Mouse (Mus musculus) heart, embryonic 13.5 days (tissue): ENCODE data around the gene Mfsd13b. TPM values are rescaled to one million over a fixed set of nuclear protein-coding genes. Genes with fewer than 3 reads are reported as not detected.
A peak's percentile ranks its signal among the peaks of the same experiment; 100 is the strongest.
"Not testable (repeated sequence)": the region's sequence is repeated elsewhere in the genome, so short reads cannot be mapped to it uniquely, and the experiment has no call there.

ENCODE experiments used
- ATAC-seq: fragments of 200-750 bp; cut with Nextera tagmentation; 2 replicates; pipeline ENCODE4 v1.8.0; 2017; ENCODE audit warnings: moderate TSS enrichment; ENCODE audit not compliant: insufficient number of reproducible peaks, low FRiP score, low TSS enrichment; ENCODE audit errors: extremely low read depth
- H3K27ac ChIP-seq: fragments of 300-500 bp; sonication (generic); replicated peaks from 2 replicates; pipeline ENCODE4 v1.5.1; 2015; ENCODE audit warnings: moderate library complexity, mild to moderate bottlenecking, inconsistent platforms
- H3K27me3 ChIP-seq: fragments of 300-500 bp; sonication (generic); replicated peaks from 2 replicates; pipeline ENCODE4 v1.6.1; 2015; ENCODE audit warnings: mild to moderate bottlenecking, inconsistent platforms
- H3K36me3 ChIP-seq: fragments of 300-500 bp; sonication (generic); 2 replicates; pipeline ENCODE4 v1.6.1; 2015; ENCODE audit warnings: mild to moderate bottlenecking, inconsistent platforms
- H3K4me1 ChIP-seq: fragments of 300-500 bp; sonication (generic); 2 replicates; pipeline ENCODE4 v1.6.1; 2015; ENCODE audit warnings: inconsistent platforms
- H3K4me2 ChIP-seq: fragments of 300-500 bp; sonication (generic); 2 replicates; pipeline ENCODE4 v1.6.1; 2015; ENCODE audit warnings: inconsistent platforms, mild to moderate bottlenecking, moderate library complexity
- H3K4me3 ChIP-seq: fragments of 300-500 bp; sonication (generic); 2 replicates; pipeline ENCODE4 v1.5.1; 2015; ENCODE audit warnings: moderate library complexity, mild to moderate bottlenecking, inconsistent platforms
- H3K9ac ChIP-seq: fragments of 300-500 bp; sonication (generic); 2 replicates; pipeline ENCODE4 v1.6.1; 2015; ENCODE audit warnings: inconsistent platforms, mild to moderate bottlenecking, moderate library complexity
- H3K9me3 ChIP-seq: fragments of 300-500 bp; sonication (generic); 2 replicates; pipeline ENCODE4 v1.6.1; 2016; ENCODE audit warnings: inconsistent platforms
- WGBS: fragments of 180-500 bp; shearing (Covaris S2); methylation state at CpG from one replicate; pipeline ENCODE4 v1.1.7; 2015; ENCODE audit warnings: mixed read lengths; 5-methylcytosine and 5-hydroxymethylcytosine counted together
- polyA plus RNA-seq: library from polyadenylated mRNA; unstranded; fragments of >200 nt; fragmentation: Nextera tagmentation; extraction: Ambion mirVana; gene quantifications from 2 replicates; pipeline ENCODE4 v1.2.1, GENCODE M21; 2015

Gene Mfsd13b
- polyA plus RNA-seq, 1 experiment from 2014 or later: 0.12 TPM

- 53% methylated on average over 6 of the region's 6 CpGs for WGBS
- Histone ChIP-seq H3K27me3 (peaks cover 26% of the 10 kb centered on the region), H3K4me1 (no peaks in the 10 kb centered on the region), H3K9me3 (no peaks in the 10 kb centered on the region), H3K4me3 (no peak overlapping the region), H3K4me2 (no peak overlapping the region), H3K27ac (no peak overlapping the region), H3K36me3 (no peaks in the 10 kb centered on the region), H3K9ac (no peak overlapping the region)
- ATAC-seq: no peak
These were observed 43.1 kb downstream of the Mfsd13b start for GRCm38 (mm10) chr7:121025221-121026008.

GRCm38 (mm10) chr7:121026300-121026699 is 44.0 kb downstream of the Mfsd13b start:
- no peak for ATAC-seq
- Histone ChIP-seq H3K4me3 (no peak overlapping the region), H3K9ac (no peak overlapping the region), H3K36me3 (no peaks in the 10 kb centered on the region), H3K27me3 (peaks cover 30% of the 10 kb centered on the region), H3K4me1 (no peaks in the 10 kb centered on the region), H3K4me2 (no peak overlapping the region), H3K27ac (no peak overlapping the region), H3K9me3 (no peaks in the 10 kb centered on the region)
- WGBS: 62% methylated on average over 3 of the region's 3 CpGs

GRCm38 (mm10) chr7:121029947-121030346 is 47.6 kb downstream of the Mfsd13b start:
- H3K9me3 ChIP-seq, H3K4me2 ChIP-seq, H3K27ac ChIP-seq, ATAC-seq, H3K9ac ChIP-seq, H3K4me3 ChIP-seq, H3K4me1 ChIP-seq, H3K36me3 ChIP-seq: not testable (repeated sequence)
- peaks cover 48% of the 10 kb centered on the region for H3K27me3 ChIP-seq

GRCm38 (mm10) chr7:121033856-121034652 is 51.7 kb downstream of the Mfsd13b start, which contains the start of gene Mettl9:
TSS of gene Mettl9 (plus strand) at chr7:121034445.
- peak; percentile 87 for ATAC-seq
- WGBS: 3% methylated on average over 42 of the region's 43 CpGs
- H3K27ac ChIP-seq: peak within 1 kb of the TSS; percentile 97

GRCm38 (mm10) chr7:121034701-121035141 is 52.4 kb downstream of the Mfsd13b start:
- Histone ChIP-seq H3K36me3 (no peaks in the 10 kb centered on the region), H3K4me3 (peak overlapping the region; percentile 97), H3K27me3 (peaks cover 30% of the 10 kb centered on the region), H3K9me3 (no peaks in the 10 kb centered on the region), H3K9ac (peak overlapping the region; percentile 100), H3K27ac (peak overlapping the region; percentile 97), H3K4me1 (peaks cover 30% of the 10 kb centered on the region), H3K4me2 (peak overlapping the region; percentile 87)
- peak; percentile 69 for ATAC-seq
- 1% methylated on average over 51 of the region's 63 CpGs for WGBS

More at GRCm38 (mm10) chr7:121033856-121034652, 51.7 kb downstream of the Mfsd13b start, which contains the start of gene Mettl9:
- H3K27me3 ChIP-seq: peaks cover 35% of the 10 kb centered on the region
- peak within 1 kb of the TSS; percentile 97 for H3K4me3 ChIP-seq
- H3K9me3 ChIP-seq: no peaks in the 10 kb centered on the region
- no peaks in the 10 kb centered on the region for H3K36me3 ChIP-seq
- peak within 1 kb of the TSS; percentile 87 for H3K4me2 ChIP-seq
- H3K9ac ChIP-seq: peak within 1 kb of the TSS; percentile 100
- H3K4me1 ChIP-seq: peaks cover 28% of the 10 kb centered on the region

- Histone ChIP-seq H3K9me3 (no peaks in the 10 kb centered on the region), H3K9ac (peak overlapping the region; percentile 100), H3K4me2 (peak overlapping the region; percentile 87), H3K27me3 (peaks cover 27% of the 10 kb centered on the region), H3K36me3 (no peaks in the 10 kb centered on the region), H3K27ac (peak overlapping the region; percentile 97), H3K4me1 (peaks cover 36% of the 10 kb centered on the region), H3K4me3 (peak overlapping the region; percentile 97)
- ATAC-seq: peak; percentile 9; the same call in 1 of the 2 replicates
- WGBS: under 1% methylated on average over 24 of the region's 24 CpGs
These were observed 52.9 kb downstream of the Mfsd13b start for GRCm38 (mm10) chr7:121035161-121035721.

GRCm38 (mm10) chr7:121040595-121040994 is 58.3 kb downstream of the Mfsd13b start:
- H3K9me3 ChIP-seq: no peaks in the 10 kb centered on the region
- no peak overlapping the region for H3K9ac ChIP-seq
- no peak overlapping the region for H3K4me2 ChIP-seq
- no peak overlapping the region for H3K27ac ChIP-seq
- no peaks in the 10 kb centered on the region for H3K36me3 ChIP-seq
- no peak overlapping the region for H3K4me3 ChIP-seq
- no peaks in the 10 kb centered on the region for H3K27me3 ChIP-seq
- H3K4me1 ChIP-seq: peaks cover 76% of the 10 kb centered on the region
- WGBS: 86% methylated on average over 4 of the region's 4 CpGs
- no peak for ATAC-seq

- ATAC-seq: no peak
- WGBS: 74% methylated on average over 1 of the region's 1 CpGs
- Histone ChIP-seq H3K4me1 (peaks cover 67% of the 10 kb centered on the region), H3K36me3 (no peaks in the 10 kb centered on the region), H3K9me3 (no peaks in the 10 kb centered on the region), H3K4me3 (no peak overlapping the region), H3K27ac (no peak overlapping the region), H3K27me3 (no peaks in the 10 kb centered on the region), H3K4me2 (no peak overlapping the region), H3K9ac (no peak overlapping the region)
These were observed 59.7 kb downstream of the Mfsd13b start for GRCm38 (mm10) chr7:121041989-121042388.

GRCm38 (mm10) chr7:121043004-121043403 is 60.7 kb downstream of the Mfsd13b start:
- Histone ChIP-seq H3K36me3 (no peaks in the 10 kb centered on the region), H3K9me3 (no peaks in the 10 kb centered on the region), H3K4me1 (peaks cover 59% of the 10 kb centered on the region), H3K27ac (no peak overlapping the region), H3K27me3 (no peaks in the 10 kb centered on the region), H3K4me2 (no peak overlapping the region), H3K9ac (no peak overlapping the region), H3K4me3 (no peak overlapping the region)
- ATAC-seq: no peak
- 86% methylated on average over 3 of the region's 3 CpGs for WGBS

GRCm38 (mm10) chr7:121043510-121043909 is 61.2 kb downstream of the Mfsd13b start:
- Histone ChIP-seq H3K27me3 (no peaks in the 10 kb centered on the region), H3K9me3 (no peaks in the 10 kb centered on the region), H3K9ac (no peak overlapping the region), H3K36me3 (peaks cover 1% of the 10 kb centered on the region; the same call in 1 of the 2 replicates), H3K4me2 (no peak overlapping the region), H3K4me1 (peaks cover 57% of the 10 kb centered on the region), H3K27ac (no peak overlapping the region), H3K4me3 (no peak overlapping the region)
- no peak for ATAC-seq
- WGBS: 91% methylated on average over 1 of the region's 1 CpGs

- H3K27ac ChIP-seq: no peak overlapping the region
- no peak overlapping the region for H3K4me2 ChIP-seq
- no peaks in the 10 kb centered on the region for H3K27me3 ChIP-seq
- peaks cover 3% of the 10 kb centered on the region; the same call in 1 of the 2 replicates for H3K36me3 ChIP-seq
- ATAC-seq: no peak
- peaks cover 57% of the 10 kb centered on the region for H3K4me1 ChIP-seq
- WGBS: 21% methylated on average over 1 of the region's 1 CpGs
- H3K9me3 ChIP-seq: no peaks in the 10 kb centered on the region
- no peak overlapping the region for H3K4me3 ChIP-seq
- H3K9ac ChIP-seq: no peak overlapping the region
These were observed 61.9 kb downstream of the Mfsd13b start for GRCm38 (mm10) chr7:121044251-121044650.
